Mouse (Mus musculus): ENCODE measurements around the gene Gm49394.

DNA sequence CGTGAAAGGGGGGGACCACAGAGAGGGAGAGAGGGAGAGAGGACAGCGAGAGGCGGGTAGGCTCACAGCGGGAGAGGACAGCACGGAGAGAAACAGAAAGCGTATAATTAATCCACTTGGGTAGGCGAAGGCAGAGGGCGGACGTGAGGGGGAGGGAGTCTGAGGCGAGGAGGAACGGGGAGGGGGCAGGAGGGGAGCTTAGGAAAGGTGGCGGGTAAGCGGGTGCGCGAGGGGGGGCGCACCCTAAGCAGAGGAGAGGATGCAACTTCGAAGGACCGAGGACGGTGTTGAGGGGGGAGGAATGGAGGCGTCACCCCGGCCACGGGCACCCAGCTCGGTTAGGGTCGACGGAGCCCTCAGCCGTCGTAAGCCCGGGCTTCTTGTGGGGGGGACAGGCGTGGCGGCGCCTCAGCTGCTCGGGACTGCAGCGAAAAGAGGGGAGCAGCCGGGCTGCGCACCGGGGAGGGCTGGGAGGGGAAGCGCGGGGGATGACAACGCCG is 11.0 kb downstream of the Gm49394 start:
- no peak for TF ChIP-seq CTCF (IDR thresholded peaks at IDR 0.05; ENCODE audit: low read depth, low read length)
- TF ChIP-seq POLR2A (IDR thresholded peaks at IDR 0.05; ENCODE audit: extremely low read depth, insufficient read depth, low read length) = no peak
